Mouse (Mus musculus) cerebellum, postnatal 10 days (tissue): ENCODE results near the gene Ccdc148.

Experiments
- DNase-seq, 2 experiments: peaks; one replicate each; pipeline ENCODE4 v3.0.0; 2021; ENCODE audit warnings: mixed read lengths in 2 of 2

Gene Ccdc148

DNA sequence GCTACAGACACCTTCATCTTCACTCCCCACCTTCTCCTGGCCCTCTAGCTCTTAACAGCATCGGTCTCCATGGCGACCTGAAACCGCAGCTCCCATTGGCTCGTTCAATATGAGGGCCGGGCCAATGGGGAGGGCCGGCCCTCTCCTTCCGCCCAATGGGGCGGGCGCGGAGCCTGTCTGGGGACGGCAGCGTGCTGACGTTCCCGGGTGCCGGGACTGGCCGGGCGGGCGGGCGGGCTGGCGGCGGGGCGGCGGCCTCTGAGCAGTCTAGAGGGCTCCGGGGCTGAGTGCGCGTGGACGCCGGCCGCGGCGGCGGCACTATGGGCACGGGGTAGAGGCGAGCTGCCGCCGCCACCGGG lies at the start of gene Ccdc148, which contains the start of gene Pkp4:
Gene Ccdc148 (minus strand): TSS at position 79 of the 359 bp plus-strand sequence.
Gene Pkp4 (plus strand): TSS at position 246 of the 359 bp plus-strand sequence.
- peak; percentile 93 to 97 for DNase-seq

DNA sequence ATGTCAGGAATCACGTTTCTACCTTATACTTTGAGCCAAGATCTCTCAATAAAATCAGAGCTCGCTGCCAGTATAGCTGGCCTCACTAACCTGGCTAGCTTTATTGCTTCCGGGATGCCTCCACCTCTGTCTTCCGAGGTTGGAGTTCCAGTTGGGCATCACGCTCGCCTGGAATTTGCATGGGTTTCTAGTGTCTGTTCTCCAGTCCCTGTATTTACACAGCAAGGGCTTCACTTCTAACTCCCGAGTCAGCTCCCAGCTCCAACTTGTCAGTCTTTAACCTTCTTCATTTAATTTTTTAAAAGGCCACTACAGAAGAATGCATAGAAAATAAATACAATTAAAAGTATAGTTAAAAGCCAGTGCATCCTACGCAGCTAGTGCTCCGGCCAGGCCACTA lies 47.8 kb upstream of the Ccdc148 start:
- no peak for DNase-seq

DNA sequence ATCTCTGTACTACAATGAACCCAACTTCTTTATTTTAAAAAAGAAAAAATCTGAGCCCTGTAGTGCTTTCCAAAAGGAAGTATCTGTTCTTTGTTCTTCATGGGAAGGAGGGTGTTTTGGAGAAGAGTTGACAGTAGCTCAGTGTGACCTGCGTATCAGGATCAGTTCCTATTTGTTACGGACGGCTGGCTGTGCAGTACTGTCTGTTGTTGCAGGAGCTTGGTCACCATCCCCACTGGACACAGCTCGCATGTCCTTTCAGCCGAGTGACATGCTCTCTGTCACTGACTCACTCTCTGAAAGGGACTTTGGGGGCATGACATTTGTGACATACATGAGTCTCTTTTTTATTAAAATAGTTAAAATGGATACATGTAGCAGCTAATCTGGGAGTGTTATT lies 47.2 kb upstream of the Ccdc148 start:
- peak; percentile 74 to 75 for DNase-seq

DNA sequence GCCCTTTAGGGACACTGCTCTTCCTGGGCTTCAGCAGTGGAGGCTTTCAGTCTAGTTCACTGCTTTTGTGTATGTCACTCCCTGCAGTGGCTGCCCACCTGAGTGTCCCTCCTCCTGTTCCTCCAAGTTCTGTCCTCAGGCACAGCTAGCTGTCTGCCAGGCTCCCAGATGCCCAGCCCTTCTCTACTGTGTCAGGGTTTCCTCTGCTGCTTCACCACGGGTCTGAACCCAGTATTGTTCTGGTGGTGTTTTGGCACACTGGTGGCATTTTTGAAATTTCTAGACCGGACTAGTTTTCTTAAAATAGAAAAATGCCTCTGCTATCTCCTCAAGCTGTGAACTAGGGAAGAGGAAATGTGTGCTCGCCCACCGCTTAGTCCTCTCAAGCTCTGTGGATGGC lies 46.8 kb upstream of the Ccdc148 start:
- DNase-seq, result peak in 1 of 2 experiments; percentile 33

DNA sequence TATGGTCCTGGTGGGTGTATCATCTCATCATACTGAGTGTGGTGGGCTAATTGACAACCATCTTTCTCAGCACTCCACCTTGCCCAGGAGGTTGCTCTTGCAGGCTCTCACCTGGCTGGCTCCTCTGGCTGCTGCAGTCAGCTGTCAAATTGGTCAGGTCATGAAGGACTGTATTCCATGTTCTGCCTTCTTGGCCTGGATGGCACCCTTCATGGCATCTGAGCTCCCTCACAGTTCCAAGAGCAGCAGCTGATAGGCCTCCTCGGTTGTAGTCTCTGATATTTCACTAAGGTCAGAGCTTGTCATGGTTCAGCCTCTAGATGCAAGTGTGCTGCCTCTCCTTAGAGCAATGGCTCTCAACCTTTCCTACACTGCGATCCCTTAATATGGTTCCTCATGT lies 45.7 kb upstream of the Ccdc148 start:
- peak; percentile 20 to 46 for DNase-seq

DNA sequence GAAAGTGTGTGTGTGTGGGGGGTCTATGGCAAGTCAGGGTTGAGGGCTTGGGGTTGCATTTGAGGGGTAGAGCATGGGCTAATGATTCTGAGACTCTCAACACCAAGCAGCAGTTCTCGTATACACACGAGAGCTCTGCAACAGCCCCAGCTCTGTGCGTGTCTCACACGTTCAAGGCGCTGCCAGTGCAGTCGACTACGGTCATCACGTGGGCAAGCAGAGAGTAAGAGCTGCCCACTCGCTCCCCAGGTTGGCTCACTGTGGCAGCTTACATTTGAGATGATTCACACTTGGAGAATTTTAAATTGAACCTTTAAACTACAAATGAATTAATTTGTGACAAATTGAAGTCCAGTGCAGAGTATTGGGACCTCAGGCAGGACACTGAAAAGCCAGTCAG lies 44.6 kb upstream of the Ccdc148 start:
- no peak for DNase-seq

DNA sequence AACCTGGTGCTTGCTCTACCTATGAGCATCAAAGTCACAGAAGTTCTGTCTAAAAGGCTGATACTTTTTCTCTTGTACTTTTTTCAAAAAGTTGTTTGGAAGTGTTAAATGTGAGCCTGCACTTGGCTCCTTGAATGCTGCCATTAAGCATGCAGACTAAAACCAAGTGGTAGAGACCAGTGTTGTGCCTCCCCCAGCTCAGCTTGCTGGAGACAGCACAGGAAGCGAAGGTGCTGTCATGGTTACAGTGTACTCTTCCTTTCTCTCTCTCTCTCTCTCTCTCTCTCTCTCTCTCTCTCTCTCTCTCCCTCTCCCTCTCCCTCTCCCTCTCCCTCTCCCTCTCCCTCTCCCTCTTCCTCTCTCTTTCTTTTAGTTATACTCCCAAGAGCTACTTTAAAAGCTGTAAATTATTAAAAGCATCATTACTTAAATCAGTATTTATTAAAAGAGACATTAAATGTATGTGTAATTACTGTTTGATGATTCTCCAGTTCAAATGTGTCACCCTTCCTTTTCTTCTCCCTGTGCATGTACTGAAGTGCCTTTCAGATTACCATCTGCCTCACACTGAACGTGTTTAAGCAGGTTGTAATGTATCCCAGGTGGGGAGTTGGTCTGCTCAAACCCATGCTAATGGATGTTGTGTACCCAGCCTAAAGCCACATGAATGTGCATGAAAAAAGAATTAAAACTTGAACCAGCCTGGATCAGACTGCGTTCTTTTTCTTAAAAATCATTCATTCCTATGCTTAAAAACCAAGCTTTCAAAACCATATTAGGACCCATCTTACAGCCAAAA lies 43.3 kb upstream of the Ccdc148 start:
- no peak for DNase-seq

DNA sequence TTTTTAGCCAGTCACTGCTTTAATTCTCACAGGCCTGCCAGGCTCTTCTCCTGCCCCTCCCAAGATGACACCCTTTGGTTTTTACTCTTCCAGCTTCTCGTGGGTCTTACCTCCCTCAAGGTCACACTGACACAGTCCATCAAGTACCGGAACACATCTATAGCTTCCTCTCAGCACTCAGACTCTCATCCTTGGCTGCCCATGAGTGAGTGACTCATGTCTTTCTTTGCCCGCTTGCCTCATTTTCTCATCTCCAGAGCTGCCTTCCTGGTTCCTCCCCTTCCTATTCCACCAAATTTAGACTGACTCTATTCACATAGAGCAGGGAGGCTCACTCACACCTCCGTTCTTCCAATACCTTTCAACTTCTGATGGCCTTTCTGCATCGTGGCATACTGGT lies 42.4 kb upstream of the Ccdc148 start:
- no peak for DNase-seq

DNA sequence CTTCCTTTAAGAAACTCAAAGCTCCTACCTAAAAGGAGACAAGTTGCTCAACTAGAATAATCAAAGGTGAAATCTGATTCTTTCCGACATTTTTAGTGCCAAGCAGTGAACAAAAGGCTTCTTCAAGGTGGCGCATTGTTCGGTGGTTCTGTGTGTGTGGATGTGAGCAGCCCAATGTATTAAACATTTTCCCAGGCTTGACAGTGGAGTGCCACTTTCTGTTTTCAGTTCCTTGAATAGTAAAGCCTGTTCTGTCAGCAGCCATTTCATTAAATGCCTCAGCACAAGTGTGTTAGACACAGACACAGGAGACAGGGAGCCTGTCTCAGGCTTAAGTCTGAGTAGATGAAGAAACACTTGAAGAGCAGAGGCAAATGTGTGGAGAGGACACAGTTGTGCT lies 40.0 kb upstream of the Ccdc148 start:
- no peak for DNase-seq

DNA sequence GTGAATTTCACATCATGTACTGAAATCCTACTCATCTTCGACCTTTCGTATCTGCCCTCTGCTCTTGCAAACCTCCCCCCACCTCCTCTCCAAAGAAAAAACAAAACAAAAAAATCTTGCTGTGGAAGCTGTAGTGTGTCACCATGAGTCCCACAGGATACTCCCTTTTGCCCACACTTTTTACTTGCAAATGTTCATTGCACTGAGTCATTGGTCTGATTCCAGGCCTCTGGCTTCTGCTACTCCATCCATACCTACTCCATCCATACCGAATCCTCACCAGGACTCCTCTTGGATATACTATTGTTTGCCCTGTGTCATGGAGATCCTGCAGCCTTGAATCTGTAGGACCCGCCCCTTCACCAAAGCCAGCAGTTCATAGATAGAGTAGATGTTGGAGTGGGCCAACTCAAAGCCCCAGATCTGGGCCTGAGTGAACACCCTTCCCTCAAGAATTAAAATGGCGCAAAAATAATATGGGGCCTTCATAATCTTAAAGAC lies 39.0 kb upstream of the Ccdc148 start:
- no peak for DNase-seq

DNA sequence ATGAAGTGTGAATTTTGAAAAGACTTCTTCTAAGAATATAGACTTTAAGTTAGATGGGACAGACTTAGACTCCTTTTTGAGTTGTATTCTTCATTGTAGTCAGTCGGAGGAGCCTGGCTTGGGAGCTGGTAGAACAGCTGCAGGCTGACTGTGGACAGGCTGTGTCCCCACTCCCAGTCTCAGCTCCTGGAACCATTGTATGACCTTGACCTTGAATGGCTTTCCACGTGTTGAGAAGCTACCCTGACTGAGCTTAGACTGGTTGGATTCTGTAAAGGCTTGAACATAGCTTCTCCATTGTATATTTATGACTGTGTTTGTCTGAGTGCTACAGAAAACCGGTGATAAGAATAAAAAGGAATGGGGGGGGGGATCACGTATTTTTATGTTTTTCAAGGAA lies 36.7 kb upstream of the Ccdc148 start:
- DNase-seq, result no peak

DNA sequence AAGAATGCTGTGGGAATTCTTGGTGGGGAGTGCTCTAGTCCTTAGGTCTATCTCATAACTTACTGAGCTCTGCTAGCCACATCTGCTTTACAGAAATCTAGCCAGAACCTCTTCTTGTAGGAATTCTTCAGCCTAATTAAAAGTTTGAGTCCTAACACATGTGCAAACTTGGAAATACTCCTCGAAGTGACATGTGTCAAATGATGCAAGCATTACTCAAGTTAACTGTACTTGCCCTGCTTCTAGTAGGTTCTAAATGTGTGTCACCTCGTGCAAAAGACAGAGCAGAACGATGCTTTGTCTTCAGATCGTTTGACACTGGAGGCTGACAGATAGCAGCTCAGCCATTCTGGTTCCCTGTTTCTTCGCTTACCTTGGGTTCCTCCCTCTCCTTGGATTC lies 32.6 kb upstream of the Ccdc148 start:
- DNase-seq, result no peak

DNA sequence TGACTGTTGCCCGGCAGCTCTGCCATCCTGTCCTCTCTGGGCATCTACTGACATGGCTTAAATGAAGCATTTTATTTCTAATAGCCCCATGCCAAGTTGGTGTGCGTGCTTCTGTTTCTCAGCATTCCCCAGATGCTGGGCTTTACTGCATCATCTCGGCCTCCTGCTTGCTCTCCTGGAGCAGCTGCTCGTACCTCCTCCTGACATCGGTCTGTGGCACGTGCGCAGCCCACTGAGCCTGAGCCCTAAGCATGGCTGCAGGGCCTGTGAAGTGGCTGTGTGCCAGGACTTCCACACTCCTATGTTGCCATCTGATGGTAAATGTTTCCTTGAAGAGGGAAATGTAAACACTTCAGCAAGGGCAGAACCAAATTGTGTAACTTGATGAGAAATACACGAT lies 31.0 kb upstream of the Ccdc148 start:
- peak; percentile 78 to 81 for DNase-seq

DNA sequence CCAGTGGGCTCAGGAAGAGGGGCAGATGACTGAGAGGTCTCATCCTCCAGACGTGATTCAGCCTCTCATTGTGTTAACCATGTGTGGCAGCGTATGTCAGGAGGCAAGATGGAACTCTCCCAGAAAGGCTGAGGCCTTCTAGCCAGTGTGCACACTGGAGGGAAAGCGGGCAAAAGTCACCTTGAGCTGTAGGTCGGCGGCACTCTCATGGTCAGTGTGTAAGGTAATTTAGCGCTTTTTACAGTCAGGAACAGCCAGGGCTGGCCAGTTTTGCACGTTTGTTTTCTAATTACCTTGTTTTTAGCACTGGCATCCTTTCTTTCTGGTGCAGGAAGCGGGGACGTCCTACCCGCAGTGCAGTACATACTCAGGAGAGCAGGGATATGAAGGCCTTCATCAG lies 29.7 kb upstream of the Ccdc148 start:
- DNase-seq, result no peak

DNA sequence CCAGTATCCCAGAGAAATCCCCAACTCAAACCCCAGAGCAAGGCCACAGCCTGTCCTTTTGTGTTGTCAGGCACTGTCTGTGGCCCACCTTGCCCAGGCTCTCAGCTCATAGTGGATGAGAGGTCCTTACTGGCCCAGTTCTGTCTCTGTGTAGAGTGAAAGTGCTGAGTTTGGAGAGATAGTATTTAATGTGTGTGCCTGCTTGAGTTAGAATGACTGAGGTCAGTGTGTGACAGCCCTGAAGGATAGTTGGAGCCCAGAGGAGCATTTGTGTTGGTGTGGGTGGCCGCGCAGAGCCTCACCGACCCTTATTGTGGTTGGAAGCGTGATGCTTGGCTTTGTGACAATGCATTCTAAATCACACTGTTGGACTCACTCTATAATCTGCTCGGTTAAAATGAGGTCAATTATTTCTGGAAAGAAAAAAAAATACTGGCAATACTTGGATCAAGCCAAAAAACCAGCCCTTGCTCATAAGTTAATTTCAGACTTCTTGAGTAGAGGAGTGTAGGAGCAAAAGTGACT lies 29.2 kb upstream of the Ccdc148 start:
- DNase-seq, result no peak

DNA sequence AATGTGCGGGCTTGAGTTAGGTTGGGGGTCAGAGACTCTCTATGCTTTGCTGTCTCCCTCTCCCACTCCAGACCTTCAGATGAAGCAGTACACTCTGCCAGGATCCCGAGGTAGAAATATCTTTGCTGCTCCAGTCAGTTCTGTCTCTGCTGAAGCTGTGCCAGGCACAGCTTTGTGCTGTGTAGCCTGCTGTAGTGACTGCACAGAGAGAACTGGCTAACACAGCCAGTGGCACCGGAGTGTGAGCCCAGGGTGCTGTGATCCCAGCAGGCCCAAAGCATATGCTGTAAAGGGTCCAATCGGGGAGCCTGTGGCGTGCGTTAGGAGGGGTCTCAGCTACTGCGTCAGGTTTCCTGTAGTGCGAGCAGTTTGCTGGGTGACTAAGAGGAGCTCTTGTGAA lies 27.8 kb upstream of the Ccdc148 start:
- DNase-seq, result peak; percentile 58 to 70

DNA sequence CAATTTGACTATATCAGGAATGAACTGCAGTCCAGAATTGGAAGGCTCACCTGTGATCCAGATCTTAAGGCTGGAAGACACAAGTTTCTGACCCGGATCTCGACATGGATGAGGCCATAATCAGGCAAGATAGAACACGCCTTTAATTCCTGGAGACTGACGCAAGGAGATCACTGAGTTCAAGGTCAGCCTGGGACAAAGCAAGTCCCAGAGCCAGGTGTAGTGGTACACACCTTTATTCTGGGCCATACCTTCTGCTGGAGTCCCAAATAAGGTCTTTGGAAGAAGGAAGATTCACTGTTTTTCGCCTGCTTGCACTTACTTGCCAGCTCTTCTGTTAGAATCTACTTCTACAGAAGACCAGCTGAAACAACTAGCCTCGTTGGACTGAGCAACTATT lies 26.5 kb upstream of the Ccdc148 start:
- no peak for DNase-seq

DNA sequence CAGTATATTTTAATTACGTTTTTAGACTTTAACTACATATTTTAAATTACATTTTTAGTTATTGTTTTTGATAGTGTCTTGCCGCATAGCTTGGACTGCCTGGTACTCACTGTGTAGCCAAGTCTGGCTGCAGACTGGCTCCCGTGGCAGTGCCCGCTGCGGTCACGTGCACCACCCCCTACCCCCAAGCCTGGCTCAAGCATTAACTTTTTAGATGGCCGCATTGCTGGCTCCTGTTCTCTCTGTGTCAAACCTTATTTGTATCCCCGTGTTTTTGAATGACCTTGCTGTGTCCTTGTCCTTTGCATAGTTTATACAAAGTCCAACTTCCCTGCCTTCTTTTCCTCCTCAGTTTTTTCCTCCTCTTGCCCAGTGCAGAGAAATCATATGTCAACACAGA lies 25.6 kb upstream of the Ccdc148 start:
- DNase-seq, result peak in 1 of 2 experiments; percentile 66

DNA sequence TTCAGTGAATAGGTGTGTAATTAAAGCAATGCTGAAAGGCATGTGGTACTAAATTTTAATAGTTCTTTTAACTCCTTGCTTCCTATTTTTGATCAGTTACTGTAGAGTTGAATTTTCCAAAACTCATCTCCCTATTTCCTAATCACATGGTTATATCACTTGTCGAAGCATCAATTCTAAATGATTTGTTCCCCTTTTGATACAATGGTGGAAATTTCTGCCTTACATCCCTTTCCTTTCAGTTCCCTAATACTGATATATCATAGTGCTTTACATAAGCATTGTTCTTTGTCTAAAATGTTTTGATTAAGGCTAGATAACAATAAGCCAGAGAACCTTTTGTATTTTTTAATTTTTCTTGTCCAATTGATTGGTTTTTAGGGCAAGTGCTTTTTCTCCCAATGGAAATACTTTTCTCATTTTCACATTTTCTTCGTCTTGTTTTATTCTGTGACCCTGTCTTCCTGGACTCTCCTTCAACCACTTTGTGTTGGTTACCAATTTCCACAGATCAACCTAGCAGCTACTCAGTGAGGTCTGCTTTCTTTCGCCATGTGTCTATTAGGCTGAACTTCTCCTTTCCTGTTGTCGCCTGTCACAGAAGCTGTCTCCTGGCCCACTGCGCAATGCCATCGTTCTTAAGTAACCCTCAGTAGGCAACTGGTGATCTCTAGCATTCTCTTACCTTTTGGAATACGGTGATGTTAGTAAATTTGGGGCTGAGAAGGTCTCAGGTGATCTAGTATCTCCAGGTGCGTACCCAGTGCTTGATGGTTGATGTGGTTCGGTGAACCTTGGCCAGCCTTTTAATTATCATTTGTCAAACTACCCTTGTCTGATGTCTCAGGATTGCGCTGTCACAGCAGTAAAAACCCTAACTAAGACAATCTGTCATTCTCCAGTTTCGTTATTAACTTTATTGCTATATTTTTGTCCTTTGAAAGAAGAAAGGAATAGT lies 23.9 kb upstream of the Ccdc148 start:
- DNase-seq, result no peak

DNA sequence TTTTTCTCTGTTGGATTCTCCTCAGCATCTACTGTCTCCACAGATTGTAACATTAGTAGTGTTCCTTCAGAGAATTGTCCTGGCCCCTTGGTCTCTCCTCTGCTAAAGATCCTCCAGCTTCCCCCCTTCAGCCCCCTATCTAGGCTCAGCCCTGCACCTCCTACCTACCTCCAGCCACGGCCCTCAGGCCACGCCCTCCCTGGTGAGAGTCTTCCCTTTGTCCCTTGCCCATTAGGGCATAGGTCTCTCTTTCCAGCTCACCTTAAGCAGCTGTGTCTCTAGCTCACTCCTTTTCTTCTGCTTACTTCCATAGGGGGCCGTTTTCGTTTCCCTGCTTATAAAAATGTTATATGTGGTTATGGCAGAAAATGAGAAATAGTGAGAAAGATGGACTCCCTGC lies 23.1 kb upstream of the Ccdc148 start:
- no peak for DNase-seq

DNA sequence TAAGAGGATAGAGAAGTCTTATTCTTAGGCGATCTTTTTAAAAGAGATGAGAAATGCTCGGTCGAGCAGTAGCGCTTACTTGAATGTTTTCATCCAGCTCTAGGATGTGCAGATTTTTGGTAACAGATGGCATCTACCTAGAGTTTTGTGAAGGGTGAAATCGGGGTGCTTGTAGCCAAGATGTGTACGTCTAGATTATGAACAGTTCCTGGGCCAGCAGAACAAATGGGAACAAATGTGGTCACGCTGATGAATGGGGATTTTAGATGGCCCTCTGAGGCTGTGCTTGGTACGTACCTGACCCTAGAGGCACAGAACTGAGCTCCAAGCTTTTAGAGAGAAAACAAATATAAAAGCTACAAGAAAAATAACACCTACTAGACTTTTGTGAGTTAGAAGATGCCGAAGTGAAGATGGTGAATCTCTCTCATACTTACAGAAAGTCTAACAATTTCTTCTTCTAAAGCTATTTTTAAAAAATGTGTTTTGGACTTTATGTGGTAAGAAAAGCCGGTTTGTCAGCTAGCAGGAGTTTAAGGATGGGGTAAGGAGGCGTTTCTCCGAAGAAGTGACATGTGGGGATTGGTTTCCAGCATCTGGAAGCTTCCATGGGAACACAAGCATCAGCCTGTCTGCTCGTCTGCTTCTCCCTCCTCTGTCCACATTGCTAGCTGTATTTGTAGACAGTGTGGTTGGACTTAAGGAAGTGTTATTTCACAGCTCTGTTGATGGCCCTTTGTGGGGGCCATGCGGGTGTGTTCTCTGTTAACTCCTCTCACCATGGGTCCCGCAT lies 21.0 kb upstream of the Ccdc148 start:
- peak; percentile 62 to 68 for DNase-seq

DNA sequence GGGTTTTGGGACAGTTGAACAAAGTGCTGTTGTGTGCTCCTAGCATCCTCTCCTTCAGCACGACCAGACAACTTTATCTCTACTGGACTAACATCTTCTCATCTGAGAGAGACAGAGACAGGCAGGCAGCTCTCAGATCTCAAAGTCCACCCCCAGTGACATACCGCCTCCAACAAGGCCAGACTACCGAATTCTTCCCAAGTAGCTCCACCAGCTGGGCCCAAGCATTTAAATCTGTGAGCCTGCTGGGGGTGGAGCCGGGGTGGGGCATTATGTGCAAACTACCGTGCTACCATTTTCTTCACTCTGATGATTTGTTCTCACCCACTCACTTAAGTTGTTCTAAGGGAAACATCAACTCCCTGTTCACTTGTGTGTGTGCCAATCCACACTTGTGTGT lies 19.0 kb upstream of the Ccdc148 start:
- DNase-seq, result no peak

DNA sequence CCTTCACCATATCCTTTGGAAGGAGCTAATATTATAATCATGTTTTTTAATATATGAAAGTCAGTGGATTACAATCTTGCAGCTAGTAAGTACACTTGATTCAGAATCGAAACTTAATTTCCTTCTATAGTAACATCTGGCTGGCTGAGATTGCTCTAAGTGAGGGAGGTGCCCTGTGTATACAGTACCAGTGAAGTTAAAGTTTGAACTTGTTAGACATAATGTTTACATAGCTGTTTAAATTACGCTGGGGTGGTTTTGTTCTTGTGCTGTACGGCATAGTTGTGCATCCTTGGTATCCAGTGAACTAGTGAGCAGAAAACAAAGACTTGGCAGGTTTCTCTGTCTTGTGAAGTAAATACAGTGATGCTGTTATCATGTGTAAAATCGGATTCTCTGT lies 18.5 kb upstream of the Ccdc148 start:
- DNase-seq, result no peak
